Mouse (Mus musculus) hindbrain, postnatal 0 days (tissue): ENCODE data around the gene Fgfr2. TPM values are rescaled to one million over a fixed set of nuclear protein-coding genes. Genes with fewer than 3 reads are reported as not detected.

Source experiments
- ATAC-seq: fragments of 200-750 bp; cut with Nextera tagmentation; 2 replicates; pipeline ENCODE4 v1.8.0; 2017; ENCODE audit warnings: mild to moderate bottlenecking, moderate TSS enrichment, moderate library complexity
- DNase-seq: peaks from one replicate; pipeline ENCODE4 v3.0.0-alpha.2; 2015; ENCODE audit warnings: low spot score
- H3K27ac ChIP-seq: fragments of 300-500 bp; sonication (generic); 2 replicates; pipeline ENCODE4 v1.5.1; 2014; ENCODE audit warnings: mild to moderate bottlenecking
- H3K27me3 ChIP-seq: fragments of 300-500 bp; sonication (generic); 2 replicates; pipeline ENCODE4 v1.6.1; 2014; ENCODE audit warnings: low read length, mixed read lengths; ENCODE audit not compliant: insufficient read depth
- H3K36me3 ChIP-seq: fragments of 300-500 bp; sonication (generic); 2 replicates; pipeline ENCODE4 v1.6.1; 2014; ENCODE audit warnings: low read length, mixed read lengths; ENCODE audit not compliant: insufficient read depth
- H3K4me1 ChIP-seq: fragments of 300-500 bp; sonication (generic); 2 replicates; pipeline ENCODE4 v1.6.1; 2014; ENCODE audit warnings: antibody characterized with exemption, low read length, mixed read lengths; ENCODE audit not compliant: insufficient read depth
- H3K4me2 ChIP-seq: fragments of 300-500 bp; sonication (generic); 2 replicates; pipeline ENCODE4 v1.6.1; 2014; ENCODE audit warnings: low read depth, mild to moderate bottlenecking, low read length, moderate library complexity, mixed read lengths
- H3K4me3 ChIP-seq: fragments of 300-500 bp; sonication (generic); 2 replicates; pipeline ENCODE4 v1.5.1; 2014; ENCODE audit warnings: low read length
- H3K9ac ChIP-seq: fragments of 300-500 bp; sonication (generic); replicated peaks from 2 replicates; pipeline ENCODE4 v1.6.1; 2014; ENCODE audit warnings: mild to moderate bottlenecking, low read length, moderate library complexity, mixed read lengths
- H3K9me3 ChIP-seq: fragments of 300-500 bp; sonication (generic); 2 replicates; pipeline ENCODE4 v1.6.1; 2016; ENCODE audit warnings: low read length, mixed read lengths
- CTCF ChIP-seq: IDR thresholded peaks from 2 replicates; pipeline ENCODE4 v1.5.1; 2016; ENCODE audit warnings: antibody characterized with exemption, control low read depth, low read depth
- WGBS: fragments of 180-500 bp; shearing (Covaris S2); extraction: QIAGEN DNeasy Blood & Tissue Kit; methylation state at CpG from one replicate; pipeline ENCODE4 v1.1.7; 2014; 5-methylcytosine and 5-hydroxymethylcytosine counted together
- polyA plus RNA-seq: library from polyadenylated mRNA; unstranded; fragments of >200 nt; fragmentation: Nextera tagmentation; extraction: Ambion mirVana; gene quantifications from 2 replicates; pipeline ENCODE4 v1.2.1, GENCODE M21; 2015
- total RNA-seq: library from RNA; depleted of rRNA; stranded (reverse); fragments of >200 nt; gene quantifications from 2 replicates; pipeline ENCODE4 v1.2.3, GENCODE M21; 2014

The Fgfr2 gene
- total and polyA plus RNA-seq, 2 experiments from 2014 or later: 17.3 to 49.0 TPM

DNA sequence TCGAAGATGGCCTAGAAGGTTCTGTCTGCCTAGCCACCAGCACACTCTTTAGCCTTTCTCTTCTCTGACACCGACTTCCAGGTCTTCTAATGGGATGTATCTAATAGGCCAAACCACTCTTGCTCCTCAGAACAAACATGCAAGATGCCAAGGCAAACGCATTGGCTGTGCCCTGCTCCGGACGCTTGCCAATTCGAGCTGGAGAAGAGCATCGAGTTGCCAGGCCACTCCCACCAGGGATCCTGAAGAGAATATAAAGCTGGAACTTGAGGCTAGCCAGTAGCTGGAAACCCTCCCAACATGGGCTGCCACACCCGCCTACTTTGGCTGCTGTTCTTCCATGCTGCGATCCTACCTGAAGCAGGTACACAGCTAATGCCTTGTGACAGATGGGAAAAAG, 1949.0 kb downstream of the Fgfr2 start, which contains the start of gene 5430419D17Rik:
TSS of gene 5430419D17Rik (plus strand) at position 282 of the 400 bp plus-strand sequence.
- no peaks in the 10 kb centered on the region for H3K27me3 ChIP-seq
- 77% methylated on average over 9 of the region's 9 CpGs for WGBS
- DNase-seq (peak; percentile 36), ATAC-seq (no peak)
- no peaks in the 10 kb centered on the region for H3K9me3 ChIP-seq
- H3K4me1 ChIP-seq: no peaks in the 10 kb centered on the region
- H3K4me2 ChIP-seq: no peak within 1 kb of the TSS
- H3K9ac ChIP-seq: no peak within 1 kb of the TSS
- no peak for TF ChIP-seq CTCF
- no peak within 1 kb of the TSS for H3K4me3 ChIP-seq
- H3K27ac ChIP-seq: no peak within 1 kb of the TSS
- no peaks in the 10 kb centered on the region for H3K36me3 ChIP-seq

DNA sequence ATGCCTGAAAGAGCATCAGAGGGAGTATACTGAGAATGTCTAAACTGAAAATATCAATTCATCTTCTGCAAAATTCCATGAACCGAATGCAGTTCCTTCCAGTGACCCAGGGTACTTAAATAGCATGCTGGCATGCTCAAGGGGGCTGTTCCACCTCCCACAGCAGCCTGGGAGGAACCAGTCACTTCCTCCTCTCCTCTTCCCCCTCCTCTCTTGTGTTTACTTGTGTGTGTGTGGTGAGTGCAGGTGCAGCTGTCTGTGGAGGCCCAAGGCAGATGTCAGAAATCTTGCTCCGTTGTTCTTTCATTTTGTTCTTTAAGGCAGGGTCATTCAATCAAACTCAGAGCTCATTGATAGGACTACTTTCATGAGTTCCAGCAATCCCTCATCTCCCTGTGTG, 1954.1 kb downstream of the Fgfr2 start:
- Histone ChIP-seq H3K36me3 (no peaks in the 10 kb centered on the region), H3K27ac (no peak overlapping the region), H3K9me3 (no peaks in the 10 kb centered on the region), H3K4me1 (no peaks in the 10 kb centered on the region), H3K27me3 (no peaks in the 10 kb centered on the region), H3K4me3 (no peak overlapping the region), H3K4me2 (no peak overlapping the region), H3K9ac (no peak overlapping the region)
- TF ChIP-seq CTCF: no peak
- ATAC-seq: no peak
- 66% methylated on average over 2 of the region's 2 CpGs for WGBS
- no peak for DNase-seq

DNA sequence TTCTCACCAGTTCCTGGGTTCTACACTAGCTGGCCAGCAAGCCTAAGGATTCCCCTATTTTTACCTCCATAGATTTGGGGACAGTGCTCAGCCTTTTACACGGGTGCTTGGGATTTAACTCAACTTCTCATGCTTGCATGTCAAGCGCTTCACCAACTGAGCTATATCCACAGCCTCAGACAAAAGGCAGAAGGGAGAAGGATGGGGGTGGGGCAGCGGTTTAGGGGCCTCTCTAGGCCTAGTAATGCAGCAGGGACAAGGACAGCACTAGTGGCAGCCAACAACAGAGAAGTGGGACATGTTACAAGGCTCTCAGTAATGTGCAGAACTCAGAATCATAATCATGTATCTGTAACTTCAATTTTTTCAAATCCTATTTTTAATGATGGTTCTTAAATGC, 1955.4 kb downstream of the Fgfr2 start:
- Histone ChIP-seq H3K27ac (no peak overlapping the region), H3K4me2 (no peak overlapping the region), H3K9ac (no peak overlapping the region), H3K36me3 (no peaks in the 10 kb centered on the region), H3K4me3 (no peak overlapping the region), H3K9me3 (no peaks in the 10 kb centered on the region), H3K27me3 (no peaks in the 10 kb centered on the region), H3K4me1 (no peaks in the 10 kb centered on the region)
- no peak for TF ChIP-seq CTCF
- 81% methylated on average over 3 of the region's 3 CpGs for whole genome bisulfite sequencing
- DNase-seq (no peak), ATAC-seq (no peak)

DNA sequence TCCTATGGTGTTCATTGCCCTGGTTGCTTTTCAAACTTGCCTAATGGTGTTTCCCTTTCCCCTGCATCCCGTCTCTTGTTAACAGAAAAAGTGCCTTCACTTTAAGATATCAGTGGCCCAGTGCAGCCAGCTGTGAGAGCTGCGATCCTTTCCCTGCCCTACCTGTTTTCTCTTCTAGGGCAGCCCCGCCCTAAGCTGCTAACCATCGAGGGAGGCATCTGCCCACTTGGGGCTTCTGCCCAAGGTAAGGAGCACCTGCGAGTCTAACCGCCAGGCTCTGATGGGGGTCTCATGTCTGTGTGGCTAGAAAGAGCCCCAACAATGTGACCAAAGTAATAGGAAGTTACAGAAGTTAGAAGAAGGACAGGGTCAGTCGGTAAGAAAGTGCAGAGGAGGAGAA, 1960.9 kb downstream of the Fgfr2 start:
- Histone ChIP-seq H3K9me3 (no peaks in the 10 kb centered on the region), H3K27me3 (no peaks in the 10 kb centered on the region), H3K9ac (no peak overlapping the region), H3K4me2 (no peak overlapping the region), H3K27ac (no peak overlapping the region), H3K4me1 (no peaks in the 10 kb centered on the region), H3K36me3 (no peaks in the 10 kb centered on the region), H3K4me3 (no peak overlapping the region)
- DNase-seq (no peak), ATAC-seq (no peak)
- WGBS: 78% methylated on average over 7 of the region's 7 CpGs
- TF ChIP-seq CTCF: no peak

DNA sequence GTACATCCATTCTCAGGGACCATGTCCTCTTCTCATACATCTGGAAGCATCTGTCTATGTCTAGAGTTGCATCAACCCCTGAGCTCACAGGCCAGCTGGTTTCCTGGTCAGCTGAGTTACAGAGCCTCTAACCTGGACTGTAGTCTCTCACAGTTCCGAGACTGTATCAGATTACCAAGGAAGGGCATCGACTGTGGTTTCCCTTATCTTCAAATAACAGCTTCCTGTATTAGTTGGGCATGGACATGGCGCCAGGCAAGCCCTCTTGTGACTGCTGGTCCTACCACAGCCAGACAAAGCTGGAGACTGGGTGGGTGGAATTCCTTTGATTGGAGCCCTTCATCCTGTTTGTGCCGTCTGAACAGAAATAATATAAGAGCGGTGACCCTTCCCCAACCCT, 1970.1 kb downstream of the Fgfr2 start:
- TF ChIP-seq CTCF: no peak
- H3K4me1 ChIP-seq: no peaks in the 10 kb centered on the region
- no peak overlapping the region for H3K4me2 ChIP-seq
- WGBS: 86% methylated on average over 5 of the region's 5 CpGs
- no peak overlapping the region for H3K4me3 ChIP-seq
- no peaks in the 10 kb centered on the region for H3K27me3 ChIP-seq
- H3K36me3 ChIP-seq: no peaks in the 10 kb centered on the region
- H3K27ac ChIP-seq: no peak overlapping the region
- DNase-seq: no peak
- ATAC-seq: no peak
- H3K9me3 ChIP-seq: no peaks in the 10 kb centered on the region
- H3K9ac ChIP-seq: no peak overlapping the region

DNA sequence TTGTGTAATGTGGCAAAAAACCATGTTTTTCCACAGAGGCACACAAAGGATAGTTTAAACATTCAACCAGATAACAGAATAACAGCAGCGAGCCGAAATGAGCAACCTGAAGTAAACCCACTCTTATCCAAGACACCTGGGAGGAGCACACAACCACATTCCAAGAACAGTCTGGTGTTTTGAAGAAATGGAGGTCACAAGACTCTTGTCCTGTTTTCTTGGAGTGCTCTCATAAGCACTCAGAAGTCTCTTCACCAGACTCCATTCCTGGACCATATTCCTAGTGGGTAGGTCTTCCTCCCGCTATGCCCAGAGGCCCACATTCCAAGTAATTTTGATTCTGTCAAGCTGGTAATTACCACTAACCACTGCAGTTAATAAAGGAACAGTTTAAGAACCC, 1973.0 kb downstream of the Fgfr2 start:
- H3K27ac ChIP-seq: no peak overlapping the region
- H3K4me3 ChIP-seq: no peak overlapping the region
- H3K27me3 ChIP-seq: no peaks in the 10 kb centered on the region
- no peak for TF ChIP-seq CTCF
- ATAC-seq (no peak), DNase-seq (no peak)
- no peaks in the 10 kb centered on the region for H3K4me1 ChIP-seq
- H3K4me2 ChIP-seq: no peak overlapping the region
- H3K9ac ChIP-seq: no peak overlapping the region
- no peaks in the 10 kb centered on the region for H3K36me3 ChIP-seq
- H3K9me3 ChIP-seq: no peaks in the 10 kb centered on the region
- WGBS: 82% methylated on average over 3 of the region's 3 CpGs

DNA sequence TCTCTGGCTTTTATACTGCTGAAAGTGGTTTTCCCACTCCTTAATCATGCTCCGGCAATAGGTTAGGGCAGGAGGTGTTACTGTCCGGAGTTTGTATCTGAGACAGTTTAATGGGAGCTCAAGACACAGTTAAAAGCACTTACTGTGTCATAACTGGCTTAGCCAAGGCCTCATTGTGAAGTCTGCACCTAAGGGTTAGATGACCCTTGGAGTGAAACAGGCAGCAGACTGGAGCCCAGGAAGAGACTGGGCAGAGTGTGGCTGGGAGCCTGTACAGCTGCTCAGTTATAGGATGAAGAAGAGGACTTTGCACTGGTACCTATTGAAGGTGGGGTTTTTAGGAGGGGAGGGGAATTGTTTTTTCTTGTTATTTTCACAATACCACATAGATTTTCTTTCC, 1976.9 kb downstream of the Fgfr2 start, which contains the start of gene 4933402N03Rik:
TSS of gene 4933402N03Rik (minus strand) at position 101 of the 400 bp plus-strand sequence.
- Histone ChIP-seq H3K4me2 (no peak within 1 kb of the TSS), H3K27ac (no peak within 1 kb of the TSS), H3K4me1 (no peaks in the 10 kb centered on the region), H3K9ac (no peak within 1 kb of the TSS), H3K36me3 (no peaks in the 10 kb centered on the region), H3K27me3 (no peaks in the 10 kb centered on the region), H3K4me3 (no peak within 1 kb of the TSS), H3K9me3 (no peaks in the 10 kb centered on the region)
- DNase-seq: no peak
- no peak for TF ChIP-seq CTCF
- ATAC-seq: no peak
- 89% methylated on average over 2 of the region's 2 CpGs for WGBS
